Mouse (Mus musculus): ENCODE measurements around the gene Sytl2. TPM values are rescaled to one million over a fixed set of nuclear protein-coding genes. Genes with fewer than 3 reads are reported as not detected.

Gene Sytl2
- 0.60 to 0.89 TPM (median 0.73 TPM) in 4 replicates for total RNA-seq (2023)

GRCm38 (mm10) chr7:90301942-90302646 lies at the start of gene Sytl2:
Gene Sytl2 (plus strand): TSS chr7:90302252.

DNA sequence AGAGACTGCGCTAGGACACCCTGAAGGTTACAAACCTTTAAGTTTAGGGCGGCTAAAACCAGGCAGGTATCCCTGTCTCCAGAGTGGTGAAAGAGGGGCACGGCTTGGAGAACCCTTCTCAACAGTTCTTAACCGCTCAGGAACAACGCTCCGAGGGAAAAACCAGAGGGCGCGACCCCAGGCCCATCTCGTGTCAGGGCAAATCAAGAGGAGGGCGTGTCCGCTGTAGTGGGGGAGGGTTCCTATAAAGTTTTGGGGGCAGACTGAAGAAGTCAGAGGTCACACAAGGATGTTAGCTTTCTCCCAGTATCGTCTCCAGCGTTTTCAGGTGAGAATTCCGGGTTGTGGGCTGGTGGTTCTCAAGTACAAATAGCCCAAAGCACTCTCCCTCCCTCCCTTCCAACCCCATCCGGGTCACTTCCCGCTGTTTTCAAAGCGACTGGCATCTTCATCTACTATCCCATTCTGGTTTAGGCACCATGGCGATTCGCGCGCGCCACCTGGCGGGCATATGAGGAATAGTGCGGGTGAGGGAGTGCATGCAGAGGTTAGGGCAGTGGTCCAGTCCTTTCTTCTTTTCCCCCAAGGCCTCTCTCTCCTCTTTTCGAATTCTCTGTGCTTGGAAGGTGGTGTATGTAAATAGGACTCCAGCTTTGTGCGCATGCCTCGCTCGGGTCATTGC lies 36.6 kb upstream of the Sytl2 start, which contains the start of gene Ccdc83:
Gene Ccdc83 (minus strand): TSS at position 489 of the 682 bp plus-strand sequence.

DNA sequence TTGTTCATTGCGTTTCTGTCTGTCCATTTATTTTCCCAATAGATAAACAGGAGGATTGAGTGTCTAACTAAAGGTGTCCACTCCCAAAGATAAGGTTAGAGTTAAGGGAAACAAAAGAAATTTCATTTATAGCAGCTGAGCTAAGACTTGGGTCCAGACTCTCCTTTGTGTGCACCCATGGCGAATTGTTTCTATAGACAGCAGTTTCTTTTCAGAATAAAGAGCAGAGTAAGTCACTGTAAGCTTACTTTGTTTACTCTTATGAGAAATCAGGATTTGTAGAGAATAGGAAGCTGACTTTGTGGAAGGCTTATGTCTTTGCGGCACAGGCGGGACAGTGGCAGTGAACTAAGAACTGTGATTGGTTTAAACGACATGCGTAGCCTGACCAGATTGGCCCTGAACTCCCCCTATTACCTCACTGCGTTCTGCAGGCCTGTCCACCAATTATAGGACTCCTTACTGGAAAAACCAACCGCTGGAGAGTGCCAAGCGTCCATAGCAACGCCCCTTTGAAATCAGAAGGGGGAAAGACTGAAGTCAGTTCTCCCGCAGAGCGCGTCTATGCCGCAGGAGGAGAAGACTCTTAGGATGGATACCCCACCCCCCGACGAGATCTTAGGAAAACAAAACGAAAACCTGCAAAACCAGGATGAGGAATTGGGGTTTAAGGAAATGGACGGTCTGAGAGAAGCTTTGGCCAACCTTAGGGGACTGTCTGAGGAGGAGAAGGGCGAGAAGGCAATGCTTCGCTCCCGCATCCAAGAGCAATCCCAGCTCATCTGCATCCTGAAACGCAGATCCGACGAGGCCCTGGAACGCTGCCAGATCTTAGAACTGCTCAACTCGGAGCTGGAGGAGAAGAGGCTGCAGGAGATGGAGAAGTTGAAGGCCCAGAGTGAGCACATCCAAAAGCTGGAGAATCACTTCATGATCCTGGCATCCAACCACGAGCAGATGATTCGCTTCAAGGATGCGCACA lies 124.3 kb downstream of the Sytl2 start, which contains the start of gene Ccdc89:
Gene Ccdc89 (plus strand): TSS at position 558 of the 982 bp plus-strand sequence.

GRCm38 (mm10) chr7:90442518-90443080 lies 140.5 kb downstream of the Sytl2 start, which contains the start of gene Crebzf:
Gene Crebzf (plus strand): TSS chr7:90442729.

DNA sequence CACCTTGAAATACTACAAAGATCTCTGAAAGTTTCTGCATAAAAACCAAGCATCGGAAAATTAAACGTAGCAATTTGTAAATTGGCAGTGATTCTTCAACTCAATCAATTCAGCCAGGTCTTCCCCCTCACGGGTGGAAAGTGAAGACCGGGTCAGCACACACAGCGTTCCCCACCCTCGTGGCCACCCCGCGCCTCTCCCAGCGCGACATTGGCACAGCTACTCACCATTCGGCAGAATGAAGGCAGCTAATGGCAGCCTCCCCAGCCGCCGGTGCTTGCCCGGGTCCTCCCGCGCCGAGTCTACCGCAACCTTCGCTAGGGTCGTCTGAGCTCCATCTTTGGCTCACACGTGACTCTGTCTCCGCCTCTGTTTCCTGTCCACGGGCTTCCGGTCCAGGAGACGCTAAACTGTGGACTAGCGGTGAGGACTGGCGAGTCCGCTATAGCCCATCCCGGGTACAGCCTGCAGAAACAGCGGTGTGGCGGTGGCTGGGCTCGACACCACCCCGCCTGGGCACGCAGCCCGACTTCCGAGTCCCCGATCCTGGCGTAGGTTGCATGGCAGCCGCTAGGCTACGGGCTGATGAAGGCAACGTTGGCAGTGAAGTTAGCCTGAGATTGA lies 154.9 kb downstream of the Sytl2 start, which contains the start of gene Tmem126a:
Gene Tmem126a (minus strand): TSS at position 385 of the 624 bp plus-strand sequence.

Other genes starting within 250 kb of the Sytl2 start
- 195 to 219 TPM (median 210 TPM) in 4 replicates for gene Picalm, start 172.0 kb upstream of the Sytl2 start, total RNA-seq (2023)
- not detected in 4 replicates for gene Ccdc83, start 36.5 kb upstream of the Sytl2 start, total RNA-seq (2023)
- gene Ccdc89, start 124.3 kb downstream of the Sytl2 start, total RNA-seq (2023) = 0.44 TPM in 1 of 4 replicates, not detected in the others
- gene Crebzf, start 140.5 kb downstream of the Sytl2 start, total RNA-seq (2023) = 105 to 124 TPM (median 116 TPM) in 4 replicates
- 24.8 to 31.7 TPM (median 28.4 TPM) in 4 replicates for gene Tmem126a, start 155.0 kb downstream of the Sytl2 start, total RNA-seq (2023)
- 3.1 to 5.8 TPM (median 5.0 TPM) in 4 replicates for gene Tmem126b, start 173.7 kb downstream of the Sytl2 start, total RNA-seq (2023)
- gene Dlg2, start 174.4 kb downstream of the Sytl2 start, total RNA-seq (2023) = 1.1 to 1.2 TPM in 2 of 4 replicates, not detected in the others